Mouse (Mus musculus) gastrocnemius, adult 18-20 months (tissue): ENCODE measurements around the gene Wfdc5. TPM values are rescaled to one million over a fixed set of nuclear protein-coding genes. Genes with fewer than 3 reads are reported as not detected.

Experiments
- DNase-seq: peaks from one replicate; pipeline ENCODE4 v3.0.0; 2021; ENCODE audit warnings: low spot score
- total RNA-seq, 2 experiments: library from RNA; stranded (reverse); gene quantifications; 2 replicates each; pipeline ENCODE4 v1.2.3; 2021

Wfdc5 gene
- total RNA-seq, 2 experiments from 2014 or later: 0.11 TPM; not detected in 1

DNA sequence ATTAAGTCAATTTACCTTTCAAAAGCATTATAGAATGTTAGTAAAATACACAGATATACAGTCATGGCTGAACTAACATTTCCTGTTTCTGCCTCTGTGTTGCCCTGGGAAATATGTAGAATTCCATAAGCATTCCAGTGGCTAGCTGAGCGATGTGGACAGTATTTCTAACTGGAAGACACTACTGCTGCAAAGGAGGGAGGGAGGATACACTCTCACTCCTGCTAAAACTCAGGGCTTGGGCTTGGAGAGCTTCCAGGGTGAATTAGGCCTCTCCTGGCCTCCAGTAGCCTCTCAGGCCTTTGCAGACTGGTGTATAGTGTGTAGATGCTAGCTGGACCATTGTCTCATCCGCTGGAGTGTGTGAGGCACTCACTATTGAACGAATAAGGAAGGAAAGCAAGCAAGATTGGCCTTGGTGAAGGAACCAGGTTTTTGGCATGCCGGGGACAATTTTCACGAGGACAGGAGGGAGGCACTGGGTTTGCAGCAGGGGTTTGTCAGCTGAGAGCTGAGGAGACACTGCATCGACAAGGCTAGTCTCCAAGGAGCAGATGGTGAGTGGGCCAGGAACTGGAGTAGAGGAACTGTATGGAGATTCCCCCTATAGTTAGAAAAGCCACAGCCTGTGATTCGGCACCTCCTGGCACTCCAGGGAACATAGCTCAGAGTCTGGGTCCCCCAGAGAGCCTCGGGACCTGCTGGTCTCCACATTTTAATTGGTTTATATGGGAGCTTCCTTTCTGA is 7.7 kb downstream of the Wfdc5 start:
- DNase-seq: no peak

DNA sequence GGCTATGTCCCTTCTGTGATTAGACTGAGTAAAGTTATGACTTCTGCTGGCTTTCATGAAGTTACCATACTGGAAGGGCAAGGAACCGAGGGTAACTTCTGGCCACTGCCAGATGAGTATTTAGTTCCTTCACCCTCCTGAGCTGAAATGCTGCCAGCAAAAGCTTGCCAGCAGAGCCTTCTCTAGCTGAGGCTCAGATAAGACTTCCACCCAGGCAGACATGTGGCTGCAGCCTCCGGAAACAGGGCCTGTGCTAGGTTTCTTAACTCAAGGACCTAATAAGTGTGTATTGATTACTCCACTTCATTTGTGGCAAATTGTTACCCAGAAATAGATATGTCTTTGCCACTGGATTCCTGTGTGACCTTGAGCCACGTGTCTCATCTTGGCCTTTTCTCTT is 9.1 kb downstream of the Wfdc5 start:
- peak; percentile 57 for DNase-seq

GRCm38 (mm10) chr2:164170902-164171301 is 11.6 kb downstream of the Wfdc5 start, which contains the start of gene Kcns1:
Gene Kcns1 (minus strand): TSS chr2:164171113.
- DNase-seq: no peak

DNA sequence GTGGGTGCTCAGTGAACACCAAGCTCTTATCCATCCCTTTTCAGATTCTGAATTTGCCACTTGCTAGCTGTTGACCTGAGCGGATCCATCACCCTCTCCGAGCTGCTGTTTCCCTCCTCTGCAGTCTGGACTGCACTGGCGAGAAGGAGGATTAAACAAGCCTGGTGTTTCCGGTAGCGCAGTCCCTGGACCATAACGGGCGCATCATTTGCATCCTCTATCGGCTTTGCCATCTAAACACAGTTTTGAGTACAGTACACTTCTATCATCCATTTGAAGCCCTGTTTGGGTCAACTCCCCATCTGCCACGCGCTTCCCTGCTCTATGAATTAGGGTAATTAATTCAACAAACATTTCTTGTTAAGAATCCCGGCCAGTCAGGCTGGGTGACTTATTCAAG is 12.2 kb downstream of the Wfdc5 start:
- no peak for DNase-seq

DNA sequence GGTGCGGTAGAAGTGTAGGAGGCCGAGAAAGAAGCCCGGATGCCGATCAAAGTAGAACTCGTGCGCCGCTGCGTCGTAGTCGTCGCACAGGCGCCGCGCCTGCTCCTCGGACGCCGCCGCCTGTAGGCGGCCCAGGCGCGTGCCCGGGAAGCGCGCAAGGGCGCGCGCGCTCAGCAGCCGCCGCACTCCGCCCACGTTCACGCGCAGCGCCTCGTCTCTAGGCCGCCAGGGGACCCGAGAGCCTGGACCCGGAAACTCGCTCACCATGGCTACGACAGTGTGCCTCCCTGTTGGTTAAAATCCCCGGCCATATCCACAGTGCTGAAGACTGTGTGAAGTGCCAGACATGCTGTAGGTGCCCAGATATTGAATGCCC is 14.0 kb downstream of the Wfdc5 start:
- no peak for DNase-seq

- no peak for DNase-seq
Measured at GRCm38 (mm10) chr2:164167752-164168570, 14.6 kb downstream of the Wfdc5 start.

GRCm38 (mm10) chr2:164164941-164165340 is 17.6 kb downstream of the Wfdc5 start:
- DNase-seq: no peak

DNA sequence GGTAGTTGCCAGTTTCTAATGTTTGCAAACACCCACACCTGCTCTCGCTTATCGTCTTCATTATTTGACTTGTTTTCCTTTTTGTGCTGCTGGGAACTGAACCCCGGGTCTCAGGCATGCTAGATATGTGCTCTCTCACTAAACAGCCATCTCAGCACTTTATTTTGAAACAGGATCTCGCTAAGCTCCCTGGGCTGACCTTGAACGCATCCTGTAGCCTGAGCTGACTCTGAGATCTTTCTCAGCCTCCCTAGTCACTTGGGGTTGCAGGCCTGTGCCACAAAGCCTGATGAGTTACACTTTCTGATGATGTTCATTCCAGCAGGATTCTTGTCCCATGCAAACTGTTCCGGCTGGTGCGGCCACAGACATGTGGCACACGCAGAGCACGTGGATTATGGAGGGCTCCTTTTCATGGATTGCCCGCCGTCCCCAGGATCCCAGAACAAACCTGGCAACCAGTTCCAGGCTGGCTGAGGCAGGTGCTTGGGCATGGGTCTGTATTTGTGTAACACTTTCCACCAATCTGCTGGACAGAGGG is 21.0 kb downstream of the Wfdc5 start:
- DNase-seq: no peak

DNA sequence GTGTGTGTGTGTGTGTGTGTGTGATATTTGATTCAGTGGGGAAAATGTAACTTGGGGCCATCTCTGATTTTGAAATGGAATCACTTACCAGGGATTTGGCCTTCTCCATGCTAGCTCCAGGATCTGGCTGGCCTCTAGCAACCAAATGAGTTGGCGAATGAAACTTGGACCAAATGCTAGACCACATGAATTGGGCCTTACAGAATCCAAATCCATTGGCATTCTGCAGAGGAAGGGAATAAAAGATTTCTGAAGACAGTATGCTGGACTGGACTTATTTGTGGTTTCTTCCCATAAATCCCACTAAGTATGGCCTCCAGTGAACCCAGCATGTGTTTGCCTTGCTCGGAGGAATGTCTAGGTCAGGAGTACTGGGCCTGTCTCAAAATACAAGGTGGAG is 23.7 kb downstream of the Wfdc5 start:
- DNase-seq: peak; percentile 28

DNA sequence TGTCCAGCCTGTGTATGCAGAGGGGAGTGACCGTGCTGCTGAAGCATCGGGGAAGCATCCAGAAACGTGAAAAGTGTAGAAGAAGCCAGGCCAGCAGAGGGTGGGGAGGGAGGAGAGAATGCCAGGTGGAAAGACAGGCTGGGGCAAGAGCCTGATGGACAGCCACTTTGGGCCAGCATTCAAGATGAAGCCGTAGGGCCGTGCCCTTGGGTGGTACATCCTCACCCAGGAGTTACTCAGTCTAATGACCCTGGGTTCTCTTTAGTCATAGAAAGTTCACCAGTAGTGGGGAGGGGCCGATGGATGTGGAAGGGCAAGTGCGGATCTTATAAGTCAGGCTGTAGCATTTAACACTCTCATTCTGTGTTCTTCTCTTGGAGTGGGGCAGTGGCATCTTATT is 26.4 kb downstream of the Wfdc5 start:
- no peak for DNase-seq

- no peak for DNase-seq
Measured at GRCm38 (mm10) chr2:164154007-164154406, 28.5 kb downstream of the Wfdc5 start.

DNA sequence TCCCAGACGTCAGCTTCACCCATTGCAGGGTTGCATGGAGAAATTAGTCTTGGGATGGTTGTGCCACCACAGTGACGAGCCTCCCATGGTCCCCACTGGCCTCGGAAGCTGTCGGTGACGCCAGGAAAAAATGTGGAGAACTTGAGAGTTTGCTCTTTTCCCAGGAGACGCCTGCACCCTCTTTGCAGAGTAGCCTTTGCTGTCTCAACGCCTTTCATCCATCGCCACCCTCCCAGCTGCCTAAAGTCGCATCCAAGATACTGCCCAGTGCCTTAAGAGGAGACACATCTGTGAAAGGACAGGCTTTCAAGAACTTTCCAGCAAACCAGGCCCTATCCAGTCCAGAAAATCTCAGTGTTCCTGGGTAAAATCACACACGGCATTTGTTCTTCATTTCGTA is 30.2 kb downstream of the Wfdc5 start:
- no peak for DNase-seq

DNA sequence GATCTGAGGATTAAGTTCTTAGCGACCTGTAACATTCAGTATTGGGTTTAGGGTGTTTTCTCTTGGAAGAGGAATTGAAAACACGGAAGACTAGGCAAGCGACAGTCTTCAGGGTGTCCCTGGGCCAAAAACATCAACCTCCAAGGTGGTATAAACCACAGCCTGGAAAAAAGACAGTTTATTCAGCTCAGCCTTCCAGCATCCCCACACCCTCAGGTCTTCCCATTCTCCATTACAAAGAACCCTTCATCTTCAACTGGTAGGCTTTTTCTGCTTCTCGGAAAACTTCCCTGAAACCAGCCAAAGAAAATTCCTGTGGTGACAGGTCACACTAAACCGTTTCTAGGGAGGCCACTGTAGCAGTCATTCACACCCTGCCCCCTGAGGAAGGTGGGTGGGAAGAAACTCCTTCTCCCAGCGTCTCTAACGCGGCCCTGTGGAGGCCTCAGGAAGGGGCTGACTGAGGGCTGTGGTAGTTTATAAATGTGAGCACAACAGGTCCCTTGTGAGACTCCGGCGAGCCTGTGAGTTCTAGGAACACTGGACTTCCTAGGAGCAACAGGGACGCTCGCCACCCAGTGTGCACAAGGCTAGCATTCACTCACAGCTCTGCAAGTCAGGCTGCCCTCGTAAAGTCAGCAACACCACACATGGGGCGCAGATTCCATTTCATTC is 32.3 kb downstream of the Wfdc5 start:
- no peak for DNase-seq

DNA sequence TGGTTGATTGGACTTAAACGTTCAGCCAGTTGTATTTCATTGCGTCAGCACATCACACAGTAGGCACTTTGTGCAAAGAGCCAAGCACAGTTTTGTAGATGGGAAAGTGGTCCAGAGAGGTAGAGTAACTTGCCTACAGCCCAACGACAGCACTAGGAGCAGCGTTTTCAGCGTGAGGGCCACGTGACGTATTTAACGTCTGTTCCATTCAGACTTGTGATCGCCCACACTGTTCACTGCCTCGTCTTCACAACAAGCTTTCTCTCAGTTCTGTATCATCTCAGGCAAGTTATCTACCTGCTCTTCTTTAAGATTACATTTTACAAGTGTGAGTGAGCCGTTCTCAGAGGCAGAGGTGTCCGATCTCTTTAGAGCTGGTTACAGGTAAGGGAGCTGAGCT is 36.0 kb downstream of the Wfdc5 start:
- DNase-seq: no peak

- no peak for DNase-seq
Measured at GRCm38 (mm10) chr2:164144541-164144940, 38.0 kb downstream of the Wfdc5 start.

DNA sequence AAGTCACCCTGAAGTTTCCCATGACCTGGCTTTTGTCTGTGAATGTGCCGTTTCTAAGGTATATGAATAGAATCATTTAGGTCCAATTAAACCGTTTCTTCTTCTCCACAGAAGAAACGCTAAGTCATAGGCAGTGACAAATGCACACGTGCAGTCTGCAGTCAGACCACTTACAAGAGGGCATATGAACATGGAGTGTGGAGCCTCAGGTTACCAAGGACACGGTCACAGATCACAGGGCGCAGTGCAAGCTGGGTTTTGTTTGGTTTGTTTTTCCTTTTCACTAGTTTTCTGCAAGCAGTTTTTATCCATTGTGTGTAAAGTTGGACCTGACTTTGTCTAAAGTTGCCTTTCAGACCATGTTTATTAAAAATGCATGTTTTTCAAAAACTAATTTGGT is 38.5 kb downstream of the Wfdc5 start:
- DNase-seq: no peak

- DNase-seq: peak; percentile 24
Measured at GRCm38 (mm10) chr2:164142021-164142420, 40.5 kb downstream of the Wfdc5 start.

DNA sequence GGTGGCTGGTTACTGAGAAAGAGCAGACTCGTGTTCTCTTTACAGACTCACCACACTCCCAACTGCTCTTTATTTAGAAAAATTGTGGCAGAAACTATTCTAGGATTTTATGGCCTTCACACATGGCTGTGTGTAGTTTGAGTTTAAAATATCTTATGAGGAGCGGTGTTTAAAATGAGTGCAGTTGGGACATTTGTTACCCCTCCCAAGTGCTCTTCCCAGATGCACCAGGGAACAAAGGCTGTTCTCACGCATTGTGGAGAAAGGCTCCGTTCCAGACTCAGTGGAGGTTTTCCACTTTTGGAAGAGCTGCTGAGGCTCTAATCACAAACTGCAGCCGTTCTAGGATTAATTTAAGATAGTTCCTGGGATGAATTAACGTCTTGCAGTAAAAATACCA is 44.8 kb downstream of the Wfdc5 start:
- no peak for DNase-seq

DNA sequence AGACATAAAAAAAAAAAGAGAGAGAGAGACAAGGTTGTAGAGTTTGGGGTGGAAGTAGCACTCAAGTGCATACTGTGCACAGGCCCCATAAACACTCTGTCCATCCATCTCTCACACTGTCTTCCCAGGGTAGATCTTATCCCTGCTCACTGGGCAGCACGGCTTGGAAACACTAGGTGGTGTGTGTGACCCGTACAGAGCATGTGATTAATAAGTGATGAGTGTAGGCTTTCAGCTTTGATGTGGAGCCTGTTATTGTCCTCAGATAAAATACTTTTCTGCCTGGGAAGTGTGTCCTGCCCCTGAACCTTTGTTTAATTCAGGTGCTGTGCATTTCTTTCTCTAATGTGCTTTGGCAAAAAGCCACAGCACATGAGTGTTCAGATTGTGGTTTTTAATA is 46.1 kb downstream of the Wfdc5 start:
- no peak for DNase-seq

DNA sequence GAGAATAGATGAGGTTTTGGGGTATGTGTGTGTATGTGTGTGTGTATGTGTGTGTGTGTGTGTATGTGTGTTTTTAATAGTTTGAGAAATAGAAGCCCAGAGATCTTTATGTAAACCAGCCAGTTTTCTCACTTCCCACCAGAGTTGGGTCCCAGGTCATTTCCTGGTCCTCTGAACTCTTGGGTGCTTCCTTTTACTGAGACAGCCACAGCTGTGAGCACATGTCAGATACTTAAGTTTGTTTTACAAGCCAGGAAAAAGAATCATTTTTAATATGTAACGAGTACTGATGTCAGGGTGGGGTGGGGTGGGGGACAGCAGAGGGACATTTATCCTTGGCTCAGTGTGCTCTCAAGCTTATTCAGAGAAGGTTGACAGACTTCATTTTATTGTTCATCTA is 47.2 kb downstream of the Wfdc5 start:
- DNase-seq: no peak

GRCm38 (mm10) chr2:164134563-164134962 is 48.0 kb downstream of the Wfdc5 start:
- no peak for DNase-seq

DNA sequence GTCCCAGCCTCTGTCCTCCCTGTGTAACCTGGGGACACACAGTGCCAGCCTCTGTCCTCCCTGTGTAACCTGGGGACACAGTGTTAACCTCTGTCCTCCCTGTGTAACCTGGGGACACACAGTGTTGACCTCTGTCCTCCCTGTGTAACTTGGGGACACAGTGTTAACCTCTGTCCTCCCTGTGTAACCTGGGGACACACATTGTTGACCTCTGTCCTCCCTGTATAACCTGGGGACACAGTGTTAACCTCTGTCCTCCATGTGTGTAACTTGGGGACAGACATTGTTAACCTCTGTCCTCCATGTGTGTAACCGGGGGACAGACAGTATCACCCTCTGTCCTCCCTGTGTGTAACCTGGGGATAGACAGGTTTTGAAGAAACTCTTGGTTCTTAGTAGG is 51.0 kb downstream of the Wfdc5 start:
- no peak for DNase-seq
